8 mouse cellular contexts compared by ENCODE assay signal in the genomic region with DNA sequence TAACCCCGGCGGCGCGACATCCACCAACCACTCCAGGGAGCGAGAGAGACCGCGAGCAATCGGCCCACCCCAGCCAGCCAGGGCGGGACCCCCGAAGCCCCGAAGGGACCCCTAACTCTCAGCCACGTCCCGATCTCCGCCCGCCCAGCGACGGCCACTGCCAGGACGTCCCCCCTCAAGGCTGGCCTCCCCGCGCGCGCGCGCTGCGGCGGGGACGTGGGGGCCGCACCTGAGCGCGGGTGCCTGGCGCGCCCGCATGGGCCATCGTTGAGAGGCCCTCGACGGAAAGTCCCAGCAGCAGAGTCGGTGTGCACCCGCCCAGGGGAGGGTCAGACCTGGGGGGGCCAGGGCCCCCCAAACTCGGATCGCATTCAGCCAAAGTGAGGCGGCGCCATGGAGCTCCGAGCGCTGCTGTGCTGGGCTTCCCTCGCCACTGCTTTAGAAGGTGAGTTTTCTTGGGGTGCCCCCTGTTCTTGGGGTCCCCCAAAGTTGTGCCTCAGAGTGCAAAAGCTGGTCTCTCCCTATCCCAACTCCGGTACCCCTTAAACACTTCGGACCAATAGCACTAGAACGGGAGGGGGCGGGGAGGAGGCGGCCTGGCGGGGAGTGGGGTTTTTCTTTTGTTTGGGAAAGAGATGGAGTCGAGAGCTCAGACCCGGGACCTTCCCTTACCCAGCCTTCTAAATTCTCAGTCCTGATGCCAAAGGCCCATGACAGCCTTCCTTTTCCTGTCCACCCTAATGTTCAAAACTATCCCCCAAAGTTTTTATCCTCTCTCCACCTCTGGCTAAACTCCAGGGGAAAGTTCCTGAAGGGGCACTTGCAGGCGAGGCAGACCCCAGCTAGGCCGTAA. TPM values are rescaled to one million over a fixed set of nuclear protein-coding genes. Genes with fewer than 3 reads are reported as not detected.
DNase-seq lines count a peak whose midpoint lies in the region; ATAC-seq and TF ChIP-seq lines count a peak whose summit lies in the region.

No protein-coding gene starts in this region.

- H3K27ac ChIP-seq in kidney, adult 2 months (ENCODE audit: insufficient read depth, low read depth, low read length): peak overlapping the region; percentile 93
- H3K27ac ChIP-seq in bone marrow macrophage, adult 2 months (ENCODE audit: insufficient read depth, low read depth, low read length): no peak overlapping the region
- H3K27ac ChIP-seq in hindbrain, embryonic 12.5 days: peak overlapping the region; percentile 80
- H3K27ac ChIP-seq in midbrain, embryonic 16.5 days (ENCODE audit: low read length): peak overlapping the region; percentile 64

- no peak for TF ChIP-seq POLR2A in kidney, adult 2 months (IDR thresholded peaks at IDR 0.05; ENCODE audit: low read depth, low read length)
- TF ChIP-seq POLR2A in bone marrow macrophage, adult 2 months (IDR thresholded peaks at IDR 0.05; ENCODE audit: borderline replicate concordance, low read depth, low read length): no peak

- H3K4me1 ChIP-seq in kidney, adult 2 months (ENCODE audit: control insufficient read depth, insufficient read depth, low read length): peaks cover 21% of the 10 kb centered on the region; the same call in 1 of the 2 replicates
- no peaks in the 10 kb centered on the region for H3K4me1 ChIP-seq in bone marrow macrophage, adult 2 months (ENCODE audit: control insufficient read depth, insufficient read depth, low read length)
- peaks cover 49% of the 10 kb centered on the region for H3K4me1 ChIP-seq in hindbrain, embryonic 12.5 days
- peaks cover 28% of the 10 kb centered on the region for H3K4me1 ChIP-seq in midbrain, embryonic 16.5 days (ENCODE audit: control insufficient read depth, insufficient read depth, low read length)

- DNase-seq in kidney, adult 2 months: no peak
- no peak for DNase-seq in kidney, postnatal 14 days
- no peak for DNase-seq in layer of hippocampus, adult 18-20 months (ENCODE audit: low spot score in 2 of 2)
- DNase-seq in thymus, postnatal 0 days (ENCODE audit: low spot score): no peak

- ATAC-seq in hindbrain, embryonic 12.5 days (ENCODE audit: low FRiP score): peak; percentile 66
- ATAC-seq in midbrain, embryonic 16.5 days: peak; percentile 61
- ATAC-seq in cerebellum, adult (ENCODE audit: insufficient number of reproducible peaks, low FRiP score, low TSS enrichment): no peak

- no peak for TF ChIP-seq CTCF in kidney, adult 2 months (conservative IDR thresholded peaks at IDR 0.05; ENCODE audit: insufficient read depth, insufficient read length, low read depth, low read length)
- no peak for TF ChIP-seq CTCF in bone marrow macrophage, adult 2 months (IDR thresholded peaks at IDR 0.05; ENCODE audit: low read depth, low read length)

- H3K4me2 ChIP-seq in hindbrain, embryonic 12.5 days (replicated peaks): peak overlapping the region; percentile 85
- peak overlapping the region; percentile 96 for H3K4me2 ChIP-seq in midbrain, embryonic 16.5 days (ENCODE audit: low read length)

- H3K9ac ChIP-seq in hindbrain, embryonic 12.5 days: peak overlapping the region; percentile 87
- peak overlapping the region; percentile 76 for H3K9ac ChIP-seq in midbrain, embryonic 16.5 days (ENCODE audit: low read depth, low read length)

- under 1% methylated on average over 55 of the region's 55 CpGs for WGBS in kidney, adult 2 months
- WGBS in hindbrain, embryonic 12.5 days: under 1% methylated on average over 49 of the region's 55 CpGs
- WGBS in midbrain, embryonic 16.5 days: under 1% methylated on average over 55 of the region's 55 CpGs

- no peaks in the 10 kb centered on the region for H3K27me3 ChIP-seq in kidney, adult 2 months (replicated peaks; ENCODE audit: control insufficient read depth, insufficient read depth, low read length)
- peaks cover 9% of the 10 kb centered on the region for H3K27me3 ChIP-seq in hindbrain, embryonic 12.5 days
- peaks cover 12% of the 10 kb centered on the region for H3K27me3 ChIP-seq in midbrain, embryonic 16.5 days (ENCODE audit: control insufficient read depth, insufficient read depth, low read depth, low read length)

- H3K9me3 ChIP-seq in hindbrain, embryonic 12.5 days (replicated peaks): no peaks in the 10 kb centered on the region
- no peaks in the 10 kb centered on the region for H3K9me3 ChIP-seq in midbrain, embryonic 16.5 days (replicated peaks; ENCODE audit: control insufficient read depth, low read length, poor library complexity, severe bottlenecking)

- 0 out of 2 replicates have a peak, but pooled peaks cover 1% of the 10 kb centered on the region for H3K36me3 ChIP-seq in kidney, adult 2 months (ENCODE audit: control insufficient read depth, insufficient read depth, low read length)
- peaks cover 12% of the 10 kb centered on the region for H3K36me3 ChIP-seq in hindbrain, embryonic 12.5 days
- no peaks in the 10 kb centered on the region for H3K36me3 ChIP-seq in midbrain, embryonic 16.5 days (ENCODE audit: control insufficient read depth, insufficient read depth, low read length)

- H3K4me3 ChIP-seq in kidney, adult 2 months (ENCODE audit: insufficient read depth, low read depth, low read length): peak overlapping the region; percentile 70
- peak overlapping the region; percentile 18; the same call in 1 of the 2 replicates for H3K4me3 ChIP-seq in bone marrow macrophage, adult 2 months (ENCODE audit: insufficient read depth, low read length)
- H3K4me3 ChIP-seq in hindbrain, embryonic 12.5 days: peak overlapping the region; percentile 75
- peak overlapping the region; percentile 65 for H3K4me3 ChIP-seq in midbrain, embryonic 16.5 days (ENCODE audit: low read depth, low read length)

RNA-seq across cellular contexts. Expression of a gene that starts 0.5 kb away (rescaled TPM):
- 49.1 and 53.3 TPM in 2 replicates for polyA plus RNA-seq in kidney, adult 2 months (2012; rRNA removed)
- 0.19 TPM in 1 of 2 replicates, not detected in the other for polyA plus RNA-seq in bone marrow macrophage, adult 2 months (2012; ENCODE audit: insufficient read depth, insufficient read length, missing spikeins)
- 40.9 and 45.0 TPM in 2 replicates for polyA plus RNA-seq in hindbrain, embryonic 12.5 days (2016; fragmentation: Nextera tagmentation; extraction: Ambion mirVana)
- polyA plus RNA-seq in midbrain, embryonic 16.5 days (2015; fragmentation: Nextera tagmentation; extraction: Ambion mirVana): 4.8 and 6.0 TPM in 2 replicates
- total RNA-seq in layer of hippocampus, adult 18-20 months (2021): 1 to 10 TPM; 4.5 to 4.7 TPM
- polyA plus RNA-seq in thymus, postnatal 0 days (2015; fragmentation: Nextera tagmentation; extraction: Ambion mirVana): 6.6 and 8.0 TPM in 2 replicates

RNA-seq across cellular contexts. Expression of a gene that starts 17.0 kb away (rescaled TPM):
- 21.6 and 25.9 TPM in 2 replicates for polyA plus RNA-seq in kidney, adult 2 months (2012; rRNA removed)
- polyA plus RNA-seq in bone marrow macrophage, adult 2 months (2012; ENCODE audit: insufficient read depth, insufficient read length, missing spikeins): 43.2 and 47.0 TPM in 2 replicates
- polyA plus RNA-seq in hindbrain, embryonic 12.5 days (2016; fragmentation: Nextera tagmentation; extraction: Ambion mirVana): 21.9 and 23.6 TPM in 2 replicates
- polyA plus RNA-seq in midbrain, embryonic 16.5 days (2015; fragmentation: Nextera tagmentation; extraction: Ambion mirVana): 26.8 and 27.3 TPM in 2 replicates
- total RNA-seq in layer of hippocampus, adult 18-20 months (2021): 10 to 100 TPM; 21.6 to 23.7 TPM
- 7.0 and 9.5 TPM in 2 replicates for polyA plus RNA-seq in thymus, postnatal 0 days (2015; fragmentation: Nextera tagmentation; extraction: Ambion mirVana)

RNA-seq across cellular contexts. Expression of a gene that starts 36.2 kb away (rescaled TPM):
- polyA plus RNA-seq in kidney, adult 2 months (2012; rRNA removed): 53.2 and 60.2 TPM in 2 replicates
- polyA plus RNA-seq in bone marrow macrophage, adult 2 months (2012; ENCODE audit: insufficient read depth, insufficient read length, missing spikeins): 6.7 and 7.1 TPM in 2 replicates
- 40.0 and 40.7 TPM in 2 replicates for polyA plus RNA-seq in hindbrain, embryonic 12.5 days (2016; fragmentation: Nextera tagmentation; extraction: Ambion mirVana)
- polyA plus RNA-seq in midbrain, embryonic 16.5 days (2015; fragmentation: Nextera tagmentation; extraction: Ambion mirVana): 13.1 TPM in 2 replicates
- 1 to 10 TPM; 5.4 to 6.2 TPM for total RNA-seq in layer of hippocampus, adult 18-20 months (2021)
- 17.1 and 17.4 TPM in 2 replicates for polyA plus RNA-seq in thymus, postnatal 0 days (2015; fragmentation: Nextera tagmentation; extraction: Ambion mirVana)

RNA-seq across cellular contexts. Expression of a gene that starts 43.0 kb away (rescaled TPM):
- 83.0 and 86.9 TPM in 2 replicates for polyA plus RNA-seq in kidney, adult 2 months (2012; rRNA removed)
- polyA plus RNA-seq in bone marrow macrophage, adult 2 months (2012; ENCODE audit: insufficient read depth, insufficient read length, missing spikeins): 172 and 177 TPM in 2 replicates
- polyA plus RNA-seq in hindbrain, embryonic 12.5 days (2016; fragmentation: Nextera tagmentation; extraction: Ambion mirVana): 151 and 152 TPM in 2 replicates
- polyA plus RNA-seq in midbrain, embryonic 16.5 days (2015; fragmentation: Nextera tagmentation; extraction: Ambion mirVana): 97.2 and 103 TPM in 2 replicates
- total RNA-seq in layer of hippocampus, adult 18-20 months (2021): 100 to 1,000 TPM; 202 to 234 TPM
- polyA plus RNA-seq in thymus, postnatal 0 days (2015; fragmentation: Nextera tagmentation; extraction: Ambion mirVana): 114 and 118 TPM in 2 replicates

RNA-seq across cellular contexts. Expression of a gene that starts 56.0 kb away (rescaled TPM):
- polyA plus RNA-seq in kidney, adult 2 months (2012; rRNA removed): 17.3 and 18.4 TPM in 2 replicates
- polyA plus RNA-seq in bone marrow macrophage, adult 2 months (2012; ENCODE audit: insufficient read depth, insufficient read length, missing spikeins): 0.79 and 1.8 TPM in 2 replicates
- polyA plus RNA-seq in hindbrain, embryonic 12.5 days (2016; fragmentation: Nextera tagmentation; extraction: Ambion mirVana): 8.1 and 10.3 TPM in 2 replicates
- polyA plus RNA-seq in midbrain, embryonic 16.5 days (2015; fragmentation: Nextera tagmentation; extraction: Ambion mirVana): 18.4 and 20.9 TPM in 2 replicates
- total RNA-seq in layer of hippocampus, adult 18-20 months (2021): 10 to 100 TPM; 10.9 to 11.7 TPM
- 16.6 and 21.0 TPM in 2 replicates for polyA plus RNA-seq in thymus, postnatal 0 days (2015; fragmentation: Nextera tagmentation; extraction: Ambion mirVana)

Comparison
In these comparisons a context has a peak if more than half of its experiments do, and no peak if none do; other contexts are left out.
1. H3K4me3 ChIP-seq: peak in every context shown above with its lines; median percentile 75 in hindbrain, embryonic 12.5 days; 70 in kidney, adult 2 months; 65 in midbrain, embryonic 16.5 days; 18 in bone marrow macrophage, adult 2 months.